ENCODE assay signal across 20 mouse cellular contexts in the genomic region with DNA sequence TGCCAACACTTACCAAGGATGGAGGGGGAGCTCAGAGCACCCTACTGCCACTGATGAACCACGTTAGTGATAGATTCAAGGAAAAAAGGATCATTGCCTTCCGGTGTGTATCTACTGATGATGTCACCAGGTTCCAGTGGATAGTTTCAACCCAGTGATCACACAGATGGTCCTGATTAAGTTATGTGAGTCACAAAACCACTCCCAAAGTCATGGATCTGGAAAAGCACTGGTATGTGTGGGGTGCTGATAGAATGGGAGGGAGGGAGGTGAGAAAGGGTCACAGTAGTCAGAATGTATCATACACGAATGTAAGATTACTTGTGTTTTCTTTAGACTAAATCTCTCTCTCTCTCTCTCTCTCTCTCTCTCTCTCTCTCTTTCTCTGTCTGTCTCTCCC.
DNase-seq lines count a peak whose midpoint lies in the region; ATAC-seq and TF ChIP-seq lines count a peak whose summit lies in the region.
"Had no signal": no experiment of that assay in that cellular context is flagged by ENCODE, and none has a peak within 500 bp of the region (broad histone marks: within the 10 kb centered on the region; RNA-seq: fewer than 3 reads in every experiment).

No protein-coding gene starts in this region.

- no peaks in the 10 kb centered on the region for H3K79me3 ChIP-seq in C2C12 (ENCODE audit: low read depth)

- no peaks in the 10 kb centered on the region; the same call in 1 of the 2 replicates for H3K4me1 ChIP-seq in kidney, embryonic 14.5 days (ENCODE audit: control insufficient read depth, insufficient read depth, low read length)
- H3K4me1 ChIP-seq: embryonic facial prominence, embryonic 10.5 days; embryonic facial prominence, embryonic 12.5 days; forebrain, embryonic 10.5 days; forebrain, embryonic 12.5 days had no signal

- WGBS in kidney, embryonic 14.5 days: 54% methylated on average over 3 of the region's 3 CpGs

- no peaks in the 10 kb centered on the region for H3K36me3 ChIP-seq in C2C12 (ENCODE audit: control insufficient read depth, insufficient read depth)
- no peaks in the 10 kb centered on the region for H3K36me3 ChIP-seq in kidney, embryonic 14.5 days (ENCODE audit: control insufficient read depth, insufficient read depth, low read length)
- H3K36me3 ChIP-seq: embryonic facial prominence, embryonic 10.5 days; embryonic facial prominence, embryonic 12.5 days; forebrain, embryonic 10.5 days; forebrain, embryonic 12.5 days had no signal

- H3K4me2 ChIP-seq in kidney, embryonic 14.5 days (replicated peaks; ENCODE audit: low read depth, low read length): no peak overlapping the region
- H3K4me2 ChIP-seq: embryonic facial prominence, embryonic 12.5 days; forebrain, embryonic 12.5 days had no signal

- no peak for TF ChIP-seq CTCF in C2C12 (IDR thresholded peaks at IDR 0.05; ENCODE audit: control insufficient read depth, insufficient read depth, insufficient read length)

- no peak overlapping the region for H3K4me3 ChIP-seq in C2C12 (ENCODE audit: insufficient read depth, poor library complexity, severe bottlenecking)
- H3K4me3 ChIP-seq in kidney, embryonic 14.5 days (ENCODE audit: low read length): no peak overlapping the region
- H3K4me3 ChIP-seq: embryonic facial prominence, embryonic 10.5 days; embryonic facial prominence, embryonic 12.5 days; forebrain, embryonic 10.5 days; forebrain, embryonic 12.5 days had no signal

- no peaks in the 10 kb centered on the region for H3K27me3 ChIP-seq in C2C12 (ENCODE audit: control insufficient read depth, insufficient read depth, insufficient read length)
- no peaks in the 10 kb centered on the region for H3K27me3 ChIP-seq in kidney, embryonic 14.5 days (ENCODE audit: control insufficient read depth, insufficient read depth, low read length)
- H3K27me3 ChIP-seq: embryonic facial prominence, embryonic 12.5 days; forebrain, embryonic 12.5 days had no signal

- H3K9me3 ChIP-seq in kidney, embryonic 14.5 days (ENCODE audit: control insufficient read depth, low read length): no peaks in the 10 kb centered on the region
- H3K9me3 ChIP-seq: embryonic facial prominence, embryonic 10.5 days; embryonic facial prominence, embryonic 12.5 days; forebrain, embryonic 10.5 days; forebrain, embryonic 12.5 days had no signal

- H3K27ac ChIP-seq in kidney, embryonic 14.5 days (ENCODE audit: low read depth, low read length): no peak overlapping the region
- H3K27ac ChIP-seq: embryonic facial prominence, embryonic 10.5 days; embryonic facial prominence, embryonic 12.5 days; forebrain, embryonic 10.5 days; forebrain, embryonic 12.5 days had no signal

- H3K79me2 ChIP-seq in C2C12 (ENCODE audit: control insufficient read depth, insufficient read depth): no peaks in the 10 kb centered on the region

- no peak overlapping the region for H3ac ChIP-seq in C2C12 (ENCODE audit: control insufficient read depth, insufficient read length, low read depth)

- no peak for ATAC-seq in kidney, embryonic 14.5 days (ENCODE audit: low FRiP score, low TSS enrichment)
- ATAC-seq: forebrain, embryonic 14.5 days; forebrain, embryonic 16.5 days had no signal

- no peak overlapping the region for H3K9ac ChIP-seq in kidney, embryonic 14.5 days (ENCODE audit: low read depth, low read length)
- H3K9ac ChIP-seq: embryonic facial prominence, embryonic 12.5 days; forebrain, embryonic 12.5 days had no signal

- DNase-seq in NIH3T3 (ENCODE audit: low read depth): peak; percentile 44
- no peak for DNase-seq in heart, adult 8-10 months (ENCODE audit: low spot score)
- no peak for DNase-seq in cerebellum, adult 8-10 months
- DNase-seq: adrenal gland, adult 2 months; adrenal gland, postnatal 10 days; adrenal gland, postnatal 25 days; B cell, adult 2 months; cerebellum, adult 11 months; cerebellum, adult 18-20 months; cerebellum, adult 9-10 months; cerebellum, postnatal 10 days; cerebellum, postnatal 25 days had no signal

TF ChIP-seq in C2C12, 6 proteins besides CTCF, POLR2A, EP300 and RAD21:
- no peak for TF ChIP-seq USF1 (IDR thresholded peaks at IDR 0.05; ENCODE audit: low read depth)
- peak; percentile 29 for TF ChIP-seq FOSL1 (IDR thresholded peaks at IDR 0.05; ENCODE audit: insufficient read depth, low read length, poor library complexity, severe bottlenecking)
- TF ChIP-seq MYOG (IDR thresholded peaks at IDR 0.05; ENCODE audit: control insufficient read depth, extremely low read depth, insufficient read length): no peak
- no peak for TF ChIP-seq CEBPB (IDR thresholded peaks at IDR 0.05; ENCODE audit: low read depth)
- no peak for TF ChIP-seq MAX (IDR thresholded peaks at IDR 0.05)
- peak; percentile 37 for TF ChIP-seq MYOD1 (IDR thresholded peaks at IDR 0.05; ENCODE audit: control insufficient read depth, insufficient read length, low read depth)
